Mouse (Mus musculus) C2C12 (cell line): ENCODE results near the gene Krtap1-4.

Source experiments
- CTCF ChIP-seq: IDR thresholded peaks from one replicate; pipeline ENCODE4 v1.5.1; 2011; ENCODE audit not compliant: control insufficient read depth, insufficient read depth, insufficient read length
- FOSL1 ChIP-seq: IDR thresholded peaks from one replicate; pipeline ENCODE4 v1.8.0; 2011; ENCODE audit warnings: mild to moderate bottlenecking, low read length; ENCODE audit not compliant: poor library complexity, insufficient read depth, severe bottlenecking
- MAX ChIP-seq: IDR thresholded peaks from one replicate; pipeline ENCODE4 v1.6.1; 2011; ENCODE audit warnings: mild to moderate bottlenecking, control low read depth
- MYOD1 ChIP-seq: IDR thresholded peaks from one replicate; pipeline ENCODE4 v1.6.1; 2011; ENCODE audit warnings: low read depth; ENCODE audit not compliant: control insufficient read depth, insufficient read length
- MYOG ChIP-seq: IDR thresholded peaks from one replicate; pipeline ENCODE4 v1.6.1; 2011; ENCODE audit not compliant: control insufficient read depth, insufficient read length; ENCODE audit errors: extremely low read depth
- USF1 ChIP-seq: IDR thresholded peaks from one replicate; pipeline ENCODE4 v1.6.1; 2011; ENCODE audit warnings: low read depth, mild to moderate bottlenecking, control low read depth, moderate library complexity

DNA sequence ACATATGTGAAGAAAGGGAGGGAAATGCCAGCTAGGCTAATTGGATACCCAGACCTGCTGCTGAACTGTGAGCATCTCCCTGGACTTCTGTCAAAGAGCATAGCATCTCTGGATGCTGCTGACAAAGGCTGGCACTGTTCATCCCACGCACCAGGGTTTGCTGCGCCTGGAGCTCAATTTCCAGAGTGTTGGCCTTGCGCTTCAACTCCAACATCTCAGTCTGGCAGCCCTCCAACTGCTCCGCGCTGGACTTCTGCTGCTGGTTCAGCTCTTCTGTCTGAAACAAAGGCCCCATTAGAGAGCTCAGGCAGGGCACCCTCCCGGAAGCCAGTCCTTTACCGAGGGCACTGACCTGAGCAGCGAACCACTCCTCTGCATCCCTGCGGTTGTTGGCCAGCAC is 43.7 kb downstream of the Krtap1-4 start:
- TF ChIP-seq CTCF (no peak), FOSL1 (no peak), MYOD1 (no peak), USF1 (no peak), MAX (no peak), MYOG (no peak)
